Mouse (Mus musculus): Measurements from ENCODE around the gene Gm10840.

DNA sequence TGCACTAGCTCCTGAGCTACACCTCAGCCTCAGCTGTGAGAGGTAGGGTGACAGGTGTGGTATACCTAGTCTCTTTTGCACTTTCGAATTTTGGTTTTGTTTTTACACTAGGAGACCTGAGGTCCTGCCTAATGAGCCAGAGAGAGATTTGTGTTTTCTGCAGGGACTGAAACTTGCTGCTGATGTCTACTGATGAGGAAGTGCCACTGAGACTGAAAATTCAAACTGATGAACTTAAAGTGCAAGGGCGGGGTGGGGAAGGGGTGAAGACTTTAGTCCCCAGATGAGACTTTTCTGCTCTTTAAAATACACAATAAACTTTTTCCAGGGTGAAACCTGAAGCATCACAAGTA lies 19.8 kb downstream of the Gm10840 start:
- no peak for TF ChIP-seq ZC3H11A (IDR thresholded peaks at IDR 0.05; ENCODE audit: borderline replicate concordance, low read depth, low read length)
- TF ChIP-seq MAFK (IDR thresholded peaks at IDR 0.05; ENCODE audit: insufficient read depth, low read depth, low read length): no peak
- no peak for TF ChIP-seq CHD2 (IDR thresholded peaks at IDR 0.05; ENCODE audit: low read depth, low read length)

Data from ES-E14 (cell line).